Mouse (Mus musculus) spleen, adult 2 months (tissue): ENCODE measurements around the gene Sec24a.

ENCODE experiments used
- CTCF ChIP-seq: fragments of 200-500 bp; IDR thresholded peaks from 2 replicates; pipeline ENCODE4 v1.5.1; 2011; ENCODE audit warnings: mild to moderate bottlenecking, inconsistent platforms; ENCODE audit not compliant: insufficient read depth, insufficient read length, insufficient replicate concordance; ENCODE audit errors: extremely low read depth
- POLR2A ChIP-seq: fragments of 200-500 bp; IDR thresholded peaks from 2 replicates; pipeline ENCODE4 v1.6.1; 2011; ENCODE audit warnings: low read depth, low read length, inconsistent platforms

DNA sequence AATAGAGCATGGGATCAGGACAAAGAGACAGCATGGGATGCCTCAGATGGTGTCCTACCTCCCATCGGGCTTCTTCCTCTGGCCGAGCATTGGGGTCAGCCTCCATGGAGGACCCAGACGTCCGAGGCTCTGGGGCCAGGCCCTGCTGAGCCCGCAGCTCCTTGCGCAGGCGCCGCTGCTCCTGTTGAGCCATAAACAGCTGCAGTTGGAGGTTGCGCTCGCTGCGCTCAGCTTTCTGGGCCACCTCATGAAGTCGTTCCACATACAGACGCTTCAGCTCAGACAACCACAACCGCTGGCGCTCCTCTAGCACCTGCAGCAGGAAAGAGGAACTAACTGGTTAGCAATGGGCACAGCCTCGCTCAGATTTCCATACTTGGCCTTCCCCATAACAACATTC lies 119.2 kb downstream of the Sec24a start:
- TF ChIP-seq CTCF (no peak), POLR2A (no peak)
